Mouse (Mus musculus): ENCODE measurements around the gene Dnah8. TPM values are rescaled to one million over a fixed set of nuclear protein-coding genes. Genes with fewer than 3 reads are reported as not detected.
"Not testable (repeated sequence)": the region's sequence is repeated elsewhere in the genome, so short reads cannot be mapped to it uniquely, and the experiment has no call there.

Gene Dnah8
- polyA plus RNA-seq, 1 experiment from 2014 or later, result 4.4 TPM

DNA sequence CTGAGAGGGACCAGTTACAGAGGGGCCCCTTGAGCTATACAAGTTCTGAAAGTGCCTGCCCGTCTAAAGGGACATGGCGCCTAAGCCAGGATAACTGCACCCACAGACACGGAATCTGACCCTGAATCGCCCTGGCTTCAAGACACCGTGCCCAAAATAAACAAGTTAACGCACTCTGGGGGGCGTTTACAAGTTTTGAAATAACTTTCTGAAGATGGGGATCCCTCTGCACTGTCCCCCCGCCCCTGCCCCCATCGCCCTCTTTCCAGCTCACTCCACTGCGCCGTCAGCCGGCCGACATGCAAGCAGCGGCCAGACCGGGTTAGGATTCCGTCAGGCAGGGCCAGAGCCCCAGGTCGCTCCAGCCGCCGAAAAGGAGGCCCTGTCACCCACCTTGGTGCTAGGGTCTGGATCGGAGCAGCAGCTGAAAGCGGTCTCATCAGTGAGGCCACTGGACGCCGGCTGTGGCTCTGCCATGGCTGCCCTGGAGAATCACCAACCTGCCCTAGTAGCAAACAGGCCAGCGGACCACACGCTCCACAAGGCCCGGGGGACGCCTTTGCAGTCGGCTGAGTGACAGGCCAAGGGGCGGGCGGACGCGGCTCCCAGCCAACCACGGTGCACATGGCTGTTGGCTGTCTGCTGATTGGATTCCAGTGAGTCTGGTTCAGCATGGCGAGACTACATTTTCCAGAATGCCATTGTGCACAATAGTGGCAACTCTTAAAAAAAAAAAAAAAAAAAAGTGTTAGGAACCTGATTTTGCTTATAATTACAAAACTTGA is 11.9 kb upstream of the Dnah8 start:
- Histone ChIP-seq H3K4me1 (replicated peaks; ENCODE audit: control insufficient read depth, insufficient read depth, low read length) (peaks cover 40% of the 10 kb centered on the region), H3K27ac (ENCODE audit: low read depth, low read length) (peak overlapping the region; percentile 78), H3K9ac (ENCODE audit: low read depth, low read length) (peak overlapping the region; percentile 90), H3K4me2 (peak overlapping the region; percentile 76), H3K36me3 (ENCODE audit: control insufficient read depth, insufficient read depth, low read length) (no peaks in the 10 kb centered on the region), H3K27me3 (replicated peaks; ENCODE audit: control insufficient read depth, insufficient read depth, low read length) (no peaks in the 10 kb centered on the region), H3K9me3 (ENCODE audit: control insufficient read depth, low read length) (no peaks in the 10 kb centered on the region), H3K4me3 (ENCODE audit: low read depth, low read length) (peak overlapping the region; percentile 66)
- DNase-seq (ENCODE audit: low spot score) (peak; percentile 97), ATAC-seq (replicated peaks; ENCODE audit: low FRiP score) (peak; percentile 97)
- 0% methylated on average over 34 of the region's 34 CpGs for WGBS

GRCm38 (mm10) chr17:30613350-30613749 is 10.8 kb upstream of the Dnah8 start:
- H3K9me3 ChIP-seq (ENCODE audit: control insufficient read depth, low read length), result no peaks in the 10 kb centered on the region
- H3K4me1 ChIP-seq (replicated peaks; ENCODE audit: control insufficient read depth, insufficient read depth, low read length), result peaks cover 31% of the 10 kb centered on the region
- H3K4me3 ChIP-seq (ENCODE audit: low read depth, low read length), result no peak overlapping the region
- DNase-seq (ENCODE audit: low spot score) (no peak), ATAC-seq (replicated peaks; ENCODE audit: low FRiP score) (peak; percentile 52)
- H3K27ac ChIP-seq (ENCODE audit: low read depth, low read length), result peak overlapping the region; percentile 77
- no peaks in the 10 kb centered on the region for H3K27me3 ChIP-seq (replicated peaks; ENCODE audit: control insufficient read depth, insufficient read depth, low read length)
- no peaks in the 10 kb centered on the region for H3K36me3 ChIP-seq (ENCODE audit: control insufficient read depth, insufficient read depth, low read length)
- peak overlapping the region; percentile 50 for H3K4me2 ChIP-seq
- H3K9ac ChIP-seq (ENCODE audit: low read depth, low read length), result no peak overlapping the region

DNA sequence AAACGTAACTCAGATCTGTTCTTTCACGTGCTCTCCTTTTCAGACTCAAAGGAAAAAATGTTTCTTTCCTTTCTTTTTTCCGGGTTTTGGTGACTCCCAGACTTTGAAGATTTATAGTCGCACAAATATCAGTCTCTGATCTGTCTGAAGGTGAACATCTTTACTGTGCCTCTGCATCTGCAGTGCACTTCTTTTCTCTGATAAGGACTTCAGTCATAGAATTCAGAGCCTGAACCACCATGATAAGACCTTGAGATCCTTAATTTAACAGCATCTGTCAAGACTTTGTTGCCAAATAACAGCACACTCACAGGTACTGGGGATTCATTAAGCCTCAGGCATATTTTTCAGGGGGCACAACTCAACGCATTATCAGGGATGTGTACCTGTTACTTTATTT is 8.0 kb upstream of the Dnah8 start:
- Histone ChIP-seq H3K4me3 (ENCODE audit: low read depth, low read length) (no peak overlapping the region), H3K4me2 (no peak overlapping the region), H3K9me3 (ENCODE audit: control insufficient read depth, low read length) (no peaks in the 10 kb centered on the region), H3K27ac (ENCODE audit: low read depth, low read length) (peak overlapping the region; percentile 8), H3K36me3 (ENCODE audit: control insufficient read depth, insufficient read depth, low read length) (no peaks in the 10 kb centered on the region), H3K9ac (ENCODE audit: low read depth, low read length) (no peak overlapping the region), H3K27me3 (replicated peaks; ENCODE audit: control insufficient read depth, insufficient read depth, low read length) (no peaks in the 10 kb centered on the region), H3K4me1 (replicated peaks; ENCODE audit: control insufficient read depth, insufficient read depth, low read length) (peaks cover 16% of the 10 kb centered on the region)
- no peak for DNase-seq (ENCODE audit: low spot score)
- ATAC-seq (replicated peaks; ENCODE audit: low FRiP score), result peak; percentile 50
- WGBS, result 66% methylated on average over 5 of the region's 5 CpGs

DNA sequence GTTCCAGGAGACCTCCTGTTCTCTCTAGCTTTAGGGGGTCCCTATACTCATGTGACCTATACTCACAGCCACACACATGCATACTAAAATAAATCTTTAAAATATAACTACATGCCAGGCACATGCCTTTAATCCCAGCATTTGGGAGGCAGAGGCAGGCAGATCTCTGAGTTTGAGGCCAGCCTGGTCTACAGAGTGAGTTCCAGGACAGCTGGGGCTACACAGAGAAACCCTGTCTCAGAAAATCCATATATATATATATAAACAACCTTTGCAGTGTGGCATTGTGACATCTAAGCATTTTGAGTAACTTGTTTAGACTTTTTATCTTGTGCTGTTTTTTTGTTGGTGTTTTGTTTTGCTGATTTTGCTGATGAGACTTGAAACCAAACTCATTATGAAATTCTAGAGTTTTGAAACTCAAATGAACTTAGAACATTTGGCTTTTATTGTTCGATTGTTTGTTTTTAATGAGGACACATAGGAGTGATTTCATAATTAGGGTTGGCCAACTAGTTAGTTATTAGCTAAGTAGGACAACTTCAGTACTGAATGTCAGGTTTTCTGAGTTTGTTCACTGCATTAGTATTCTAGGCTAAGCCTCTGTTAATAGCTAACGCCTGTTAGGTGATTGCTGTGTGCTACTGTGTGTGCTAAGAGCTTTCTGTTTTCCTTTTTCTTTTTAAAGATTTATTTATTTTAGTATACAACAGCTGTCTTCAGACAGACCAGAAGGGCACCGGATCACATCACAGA is 5.8 kb upstream of the Dnah8 start:
- DNase-seq (ENCODE audit: low spot score) (no peak), ATAC-seq (replicated peaks; ENCODE audit: low FRiP score) (no peak)
- Histone ChIP-seq H3K4me1 (replicated peaks; ENCODE audit: control insufficient read depth, insufficient read depth, low read length) (peaks cover 7% of the 10 kb centered on the region), H3K27ac (ENCODE audit: low read depth, low read length) (no peak overlapping the region), H3K36me3 (ENCODE audit: control insufficient read depth, insufficient read depth, low read length) (no peaks in the 10 kb centered on the region), H3K4me2 (no peak overlapping the region), H3K4me3 (ENCODE audit: low read depth, low read length) (no peak overlapping the region), H3K9me3 (ENCODE audit: control insufficient read depth, low read length) (no peaks in the 10 kb centered on the region), H3K9ac (ENCODE audit: low read depth, low read length) (no peak overlapping the region), H3K27me3 (replicated peaks; ENCODE audit: control insufficient read depth, insufficient read depth, low read length) (no peaks in the 10 kb centered on the region)
- WGBS, result 85% methylated on average over 3 of the region's 3 CpGs

- no peaks in the 10 kb centered on the region for H3K9me3 ChIP-seq (ENCODE audit: control insufficient read depth, low read length)
- no peak overlapping the region for H3K27ac ChIP-seq (ENCODE audit: low read depth, low read length)
- ATAC-seq (replicated peaks; ENCODE audit: low FRiP score), result no peak
- WGBS, result 56% methylated on average over 2 of the region's 2 CpGs
- H3K4me1 ChIP-seq (replicated peaks; ENCODE audit: control insufficient read depth, insufficient read depth, low read length), result peaks cover under 1% of the 10 kb centered on the region
- H3K36me3 ChIP-seq (ENCODE audit: control insufficient read depth, insufficient read depth, low read length), result no peaks in the 10 kb centered on the region
- H3K4me3 ChIP-seq (ENCODE audit: low read depth, low read length), result no peak overlapping the region
- H3K4me2 ChIP-seq, result no peak overlapping the region
- DNase-seq (ENCODE audit: low spot score), result no peak
- no peak overlapping the region for H3K9ac ChIP-seq (ENCODE audit: low read depth, low read length)
- H3K27me3 ChIP-seq (replicated peaks; ENCODE audit: control insufficient read depth, insufficient read depth, low read length), result no peaks in the 10 kb centered on the region
Measured at GRCm38 (mm10) chr17:30619153-30619552, 5.0 kb upstream of the Dnah8 start.

- H3K27me3 ChIP-seq (replicated peaks; ENCODE audit: control insufficient read depth, insufficient read depth, low read length), result no peaks in the 10 kb centered on the region
- DNase-seq (ENCODE audit: low spot score) (no peak), ATAC-seq (replicated peaks; ENCODE audit: low FRiP score) (no peak)
- no peaks in the 10 kb centered on the region for H3K9me3 ChIP-seq (ENCODE audit: control insufficient read depth, low read length)
- no peaks in the 10 kb centered on the region for H3K4me1 ChIP-seq (replicated peaks; ENCODE audit: control insufficient read depth, insufficient read depth, low read length)
- no peak overlapping the region for H3K4me3 ChIP-seq (ENCODE audit: low read depth, low read length)
- no peak overlapping the region for H3K4me2 ChIP-seq
- whole genome bisulfite sequencing, result 50% methylated on average over 2 of the region's 2 CpGs
- no peak overlapping the region for H3K27ac ChIP-seq (ENCODE audit: low read depth, low read length)
- no peak overlapping the region for H3K9ac ChIP-seq (ENCODE audit: low read depth, low read length)
- no peaks in the 10 kb centered on the region for H3K36me3 ChIP-seq (ENCODE audit: control insufficient read depth, insufficient read depth, low read length)
Measured at GRCm38 (mm10) chr17:30620548-30620947, 3.6 kb upstream of the Dnah8 start.

GRCm38 (mm10) chr17:30621450-30621849 is 2.7 kb upstream of the Dnah8 start:
- DNase-seq (ENCODE audit: low spot score) (no peak), ATAC-seq (replicated peaks; ENCODE audit: low FRiP score) (no peak)
- no peak overlapping the region for H3K4me2 ChIP-seq
- no peak overlapping the region for H3K4me3 ChIP-seq (ENCODE audit: low read depth, low read length)
- no peaks in the 10 kb centered on the region for H3K27me3 ChIP-seq (replicated peaks; ENCODE audit: control insufficient read depth, insufficient read depth, low read length)
- no peaks in the 10 kb centered on the region for H3K9me3 ChIP-seq (ENCODE audit: control insufficient read depth, low read length)
- H3K36me3 ChIP-seq (ENCODE audit: control insufficient read depth, insufficient read depth, low read length), result no peaks in the 10 kb centered on the region
- 68% methylated on average over 4 of the region's 4 CpGs for WGBS
- no peak overlapping the region for H3K9ac ChIP-seq (ENCODE audit: low read depth, low read length)
- H3K27ac ChIP-seq (ENCODE audit: low read depth, low read length), result no peak overlapping the region
- H3K4me1 ChIP-seq (replicated peaks; ENCODE audit: control insufficient read depth, insufficient read depth, low read length), result no peaks in the 10 kb centered on the region

DNA sequence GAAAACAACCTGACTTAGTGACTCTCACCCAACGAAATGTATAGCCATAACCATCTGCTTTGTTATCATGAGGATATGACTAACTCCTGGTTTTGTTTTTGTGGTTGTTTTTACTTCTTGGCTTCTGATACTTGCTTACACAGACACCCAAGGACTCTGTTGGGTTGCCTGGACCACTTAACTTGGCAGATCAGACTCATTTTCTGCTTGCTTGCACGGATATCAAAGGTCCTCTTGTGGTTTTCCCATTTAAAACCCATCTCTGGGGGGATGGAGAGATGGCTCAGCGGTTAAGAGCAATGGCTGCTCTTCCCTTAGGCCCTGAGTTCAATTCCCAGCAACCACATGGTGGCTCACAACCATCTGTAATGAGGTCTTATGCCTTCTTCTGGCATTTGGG is 954 bp upstream of the Dnah8 start:
- H3K4me2 ChIP-seq, result no peak overlapping the region
- H3K9me3 ChIP-seq (ENCODE audit: control insufficient read depth, low read length), result no peaks in the 10 kb centered on the region
- H3K4me3 ChIP-seq (ENCODE audit: low read depth, low read length), result no peak overlapping the region
- no peak overlapping the region for H3K27ac ChIP-seq (ENCODE audit: low read depth, low read length)
- no peak for ATAC-seq (replicated peaks; ENCODE audit: low FRiP score)
- H3K9ac ChIP-seq (ENCODE audit: low read depth, low read length), result no peak overlapping the region
- H3K27me3 ChIP-seq (replicated peaks; ENCODE audit: control insufficient read depth, insufficient read depth, low read length), result no peaks in the 10 kb centered on the region
- no peak for DNase-seq (ENCODE audit: low spot score)
- H3K36me3 ChIP-seq (ENCODE audit: control insufficient read depth, insufficient read depth, low read length), result no peaks in the 10 kb centered on the region
- H3K4me1 ChIP-seq (replicated peaks; ENCODE audit: control insufficient read depth, insufficient read depth, low read length), result no peaks in the 10 kb centered on the region
- 75% methylated on average over 3 of the region's 3 CpGs for WGBS

DNA sequence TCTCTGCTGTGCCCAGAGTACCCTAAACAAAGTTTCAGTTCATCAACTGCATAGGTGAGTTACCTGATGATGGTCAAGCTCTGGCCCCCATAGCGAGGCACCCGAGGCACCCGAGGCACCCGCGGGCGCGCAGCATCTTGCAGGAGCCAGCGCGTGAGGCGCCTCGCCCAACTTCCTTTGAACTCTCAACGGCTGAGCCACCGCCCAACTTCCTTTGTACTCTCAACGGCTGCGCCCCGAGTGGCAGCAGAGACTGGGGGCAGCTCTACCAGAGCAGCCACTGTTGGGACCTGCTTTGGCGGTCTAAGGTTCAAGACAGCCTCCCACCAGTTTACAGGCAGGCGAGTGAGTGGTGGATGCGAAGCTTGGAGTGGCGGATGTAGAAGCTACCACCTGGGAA is 2.6 kb downstream of the Dnah8 start, which contains the start of gene Glo1:
Gene Glo1, minus strand, starts transcription at position 153 of the 400 bp plus-strand sequence.
- H3K27me3 ChIP-seq (replicated peaks; ENCODE audit: control insufficient read depth, insufficient read depth, low read length); H3K4me1 ChIP-seq (replicated peaks; ENCODE audit: control insufficient read depth, insufficient read depth, low read length); H3K4me3 ChIP-seq (ENCODE audit: low read depth, low read length); H3K9ac ChIP-seq (ENCODE audit: low read depth, low read length); H3K36me3 ChIP-seq (ENCODE audit: control insufficient read depth, insufficient read depth, low read length); H3K4me2 ChIP-seq; H3K27ac ChIP-seq (ENCODE audit: low read depth, low read length); H3K9me3 ChIP-seq (ENCODE audit: control insufficient read depth, low read length); DNase-seq (ENCODE audit: low spot score): not testable (repeated sequence)
- no CpG with 5 or more reads among the region's 20 CpGs for WGBS
- ATAC-seq (replicated peaks; ENCODE audit: low FRiP score), result peak; percentile 58; the same call in 1 of the 2 replicates
